Mouse (Mus musculus) fibroblast of lung, adult 2 months (primary cell): Measurements from ENCODE around the gene Ccdc146.
"Not testable (repeated sequence)": the region's sequence is repeated elsewhere in the genome, so short reads cannot be mapped to it uniquely, and the experiment has no call there.

Source experiments
- DNase-seq: peaks from one replicate; pipeline ENCODE4 v3.0.0-alpha.2; 2011; ENCODE audit warnings: low read depth

The Ccdc146 gene

DNA sequence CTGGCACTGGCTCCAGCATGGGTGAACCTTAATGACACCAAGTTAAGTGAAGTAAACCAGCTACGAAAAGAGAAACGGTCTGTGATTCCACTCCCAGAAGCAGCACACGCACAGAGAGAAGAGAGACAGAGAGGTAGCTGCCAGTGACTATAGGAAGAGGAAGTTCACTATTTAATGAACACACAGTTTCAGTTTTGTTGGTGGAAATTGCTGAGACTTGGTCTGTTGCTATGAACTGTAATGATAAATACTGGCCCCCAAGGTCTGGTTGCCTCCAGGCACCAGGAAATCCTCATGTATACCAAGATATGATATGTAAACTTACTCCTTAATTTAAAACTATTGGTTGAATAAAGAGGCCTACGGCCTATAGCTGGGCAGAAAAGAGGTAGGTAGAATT, 38.0 kb downstream of the Ccdc146 start:
- DNase-seq: no peak

DNA sequence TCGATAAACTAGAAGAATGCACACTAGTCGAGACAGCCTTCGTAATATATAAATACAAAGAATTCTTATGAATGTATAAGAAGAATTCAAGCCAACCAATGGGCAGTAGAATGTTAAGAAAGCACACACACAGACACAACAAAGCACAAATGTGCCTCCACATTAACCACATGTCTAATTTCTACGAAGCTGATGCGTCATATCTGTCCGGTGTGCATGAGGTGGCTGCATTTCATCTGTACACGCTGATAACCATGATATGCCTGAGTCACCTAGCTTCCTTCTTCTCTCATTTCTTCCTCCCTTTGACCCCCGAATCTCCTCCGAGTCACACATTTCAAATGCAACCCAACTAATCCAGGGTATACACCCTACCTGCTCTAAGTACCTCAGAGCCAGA, 39.5 kb downstream of the Ccdc146 start:
- no peak for DNase-seq

DNA sequence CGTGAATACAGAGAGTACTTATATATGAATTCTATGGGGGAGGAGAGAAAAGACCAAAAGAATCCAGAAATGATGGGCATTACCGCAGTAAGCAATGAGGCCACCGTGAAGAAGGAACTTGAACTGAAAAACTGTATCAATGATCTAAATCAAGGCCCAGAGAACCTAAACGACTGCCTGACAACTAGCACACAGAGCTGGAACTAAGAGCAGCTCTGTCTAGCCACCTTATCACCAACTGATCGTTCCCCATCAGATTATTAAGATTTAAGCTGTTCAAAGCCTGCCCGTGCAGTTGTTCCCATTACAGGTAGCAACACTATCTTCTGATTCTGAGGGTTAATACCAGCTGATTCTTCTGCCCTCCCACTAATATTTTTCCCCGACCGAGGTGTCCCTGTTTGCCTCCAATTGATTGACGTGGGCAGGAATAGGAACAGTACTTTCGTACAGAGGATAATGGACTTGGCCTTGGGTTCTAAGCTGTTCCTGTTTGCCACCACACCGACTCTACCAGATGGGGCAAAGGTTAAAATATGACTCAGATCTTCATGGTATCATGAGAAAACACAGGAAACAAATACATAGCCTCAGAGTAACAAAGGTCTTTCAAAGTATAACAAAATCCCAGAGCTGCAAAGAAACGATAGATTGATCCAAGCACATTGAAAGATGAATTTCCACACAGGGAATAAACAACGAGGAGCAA, 40.1 kb downstream of the Ccdc146 start:
- DNase-seq: no peak

DNA sequence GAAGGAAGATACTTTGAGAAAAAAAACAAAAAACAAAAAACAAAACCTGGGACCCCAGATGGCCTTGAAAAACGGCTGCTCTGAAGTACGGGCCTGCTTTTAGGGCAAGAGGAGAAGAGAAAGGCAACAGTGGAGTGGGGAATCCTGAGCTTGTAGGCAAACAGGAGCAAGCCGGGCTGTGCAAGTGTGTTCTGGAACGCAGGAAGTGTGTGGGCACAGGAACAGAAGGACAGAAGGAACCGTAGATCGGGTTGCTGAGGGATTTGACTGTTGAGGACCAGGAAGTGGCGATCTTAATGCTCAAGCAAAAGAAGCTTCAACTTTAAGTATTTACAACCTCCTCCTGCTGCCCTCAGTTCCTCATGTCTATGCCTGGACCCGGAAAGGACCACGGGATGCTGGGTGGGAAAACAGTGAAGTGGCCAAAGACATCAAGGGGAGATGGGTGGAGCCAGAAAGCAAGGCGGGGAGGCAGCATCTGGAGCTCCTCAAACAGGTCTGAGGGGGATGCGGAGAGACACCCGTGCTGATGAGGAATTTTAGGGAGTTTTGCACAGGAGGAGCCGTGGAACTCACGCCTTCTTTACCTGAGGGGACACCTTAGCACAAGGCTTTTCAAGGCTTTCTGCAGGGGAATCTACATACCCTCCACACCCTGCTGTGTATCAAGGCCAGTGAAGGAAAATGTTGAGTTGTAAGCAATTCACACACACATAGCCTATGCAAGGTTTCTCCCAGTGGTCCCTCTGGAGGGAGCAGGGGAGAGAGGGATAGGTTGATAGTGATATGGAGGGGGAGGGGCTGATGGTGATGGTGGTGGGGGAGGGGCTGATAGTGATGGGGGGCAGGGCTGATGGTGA, 40.9 kb downstream of the Ccdc146 start:
- DNase-seq: no peak

DNA sequence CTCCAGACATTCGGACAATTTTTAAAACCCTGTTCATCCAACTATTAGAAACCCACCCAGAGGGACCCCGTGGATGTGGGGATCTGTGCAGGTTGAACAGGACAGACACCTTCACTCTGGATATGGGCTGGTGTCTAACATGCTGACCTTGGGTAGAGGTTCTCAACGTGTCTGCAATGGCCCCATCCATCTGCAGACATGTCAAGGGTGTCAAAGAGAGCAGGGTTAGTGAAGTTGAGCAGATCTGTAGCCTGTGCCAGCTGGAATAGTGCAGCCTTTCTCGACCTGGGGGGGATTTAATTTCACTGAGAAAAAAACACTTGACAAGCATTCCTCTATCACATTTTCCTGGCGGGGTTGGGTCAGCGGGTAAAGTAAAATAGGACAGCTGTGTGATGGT, 41.8 kb downstream of the Ccdc146 start:
- DNase-seq: no peak

DNA sequence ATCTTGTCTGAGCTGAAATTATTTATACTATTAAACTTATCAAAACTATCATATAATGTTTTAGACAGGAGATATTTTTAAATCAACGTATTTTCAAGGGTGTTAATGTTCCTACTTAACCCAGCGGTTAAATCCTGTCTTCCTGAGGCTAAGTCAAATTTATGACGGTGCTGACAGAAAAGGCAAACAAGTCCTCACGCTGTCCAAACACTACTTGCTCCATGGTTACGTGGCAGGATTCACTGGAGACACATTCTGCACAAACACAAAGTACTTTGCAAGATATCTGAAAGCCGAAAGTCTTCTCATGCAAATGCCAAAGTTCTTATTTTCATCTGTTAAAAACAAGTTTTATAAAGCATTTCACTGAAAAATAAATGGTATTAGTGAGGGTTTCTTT, 42.5 kb downstream of the Ccdc146 start:
- no peak for DNase-seq

DNA sequence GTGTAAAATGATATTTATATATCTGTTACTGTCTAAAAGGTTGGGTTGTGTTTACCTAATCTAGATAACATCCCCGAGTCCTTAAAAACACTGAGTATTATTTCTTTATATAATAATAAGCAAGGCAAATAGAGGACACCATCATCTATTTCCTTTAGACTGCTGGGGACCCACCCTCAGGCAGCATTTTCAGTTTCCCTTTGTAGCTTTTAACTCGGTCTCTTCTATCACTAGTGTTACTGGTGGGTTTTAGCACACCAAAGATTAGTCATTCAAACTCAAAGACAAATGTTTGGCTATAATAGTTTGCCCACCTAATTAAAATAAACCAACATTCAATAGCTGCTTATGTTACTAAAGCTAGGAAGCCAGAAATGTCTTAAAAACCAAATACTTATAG, 46.1 kb downstream of the Ccdc146 start:
- no peak for DNase-seq

DNA sequence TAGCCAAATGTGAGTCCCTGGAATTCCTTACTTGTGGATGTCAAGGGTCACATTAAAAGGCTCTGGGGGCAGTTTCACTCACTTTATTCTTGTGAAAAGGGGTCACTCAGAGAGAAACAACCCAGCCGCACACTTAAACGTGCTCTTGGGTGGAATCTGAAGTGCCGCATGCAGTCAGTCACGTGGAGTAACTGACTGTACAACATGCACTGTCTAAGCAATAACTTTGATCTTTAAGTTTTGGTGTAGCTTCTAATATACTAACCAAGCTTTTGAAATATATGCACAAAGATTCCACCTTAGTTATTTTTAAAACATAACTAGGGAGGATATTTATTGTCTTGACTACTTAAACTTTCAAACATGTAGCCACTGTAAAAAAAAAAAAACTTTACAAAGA, 47.5 kb downstream of the Ccdc146 start:
- DNase-seq: no peak

DNA sequence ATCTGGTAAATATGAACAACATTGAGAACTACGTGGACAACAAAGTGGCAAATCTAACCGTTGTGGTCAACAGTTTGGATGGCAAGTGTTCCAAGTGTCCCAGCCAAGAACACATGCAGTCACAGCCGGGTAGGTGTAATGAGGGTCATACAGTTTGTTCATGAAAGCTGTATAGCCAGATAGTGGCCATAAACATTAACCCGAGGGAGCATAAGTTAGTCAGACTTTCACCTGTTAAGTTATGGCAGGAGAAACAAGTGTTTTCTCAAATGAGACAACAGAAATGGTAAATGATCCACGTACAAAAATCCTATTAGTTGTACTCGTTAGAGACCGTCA, 51.3 kb downstream of the Ccdc146 start:
- DNase-seq: no peak

DNA sequence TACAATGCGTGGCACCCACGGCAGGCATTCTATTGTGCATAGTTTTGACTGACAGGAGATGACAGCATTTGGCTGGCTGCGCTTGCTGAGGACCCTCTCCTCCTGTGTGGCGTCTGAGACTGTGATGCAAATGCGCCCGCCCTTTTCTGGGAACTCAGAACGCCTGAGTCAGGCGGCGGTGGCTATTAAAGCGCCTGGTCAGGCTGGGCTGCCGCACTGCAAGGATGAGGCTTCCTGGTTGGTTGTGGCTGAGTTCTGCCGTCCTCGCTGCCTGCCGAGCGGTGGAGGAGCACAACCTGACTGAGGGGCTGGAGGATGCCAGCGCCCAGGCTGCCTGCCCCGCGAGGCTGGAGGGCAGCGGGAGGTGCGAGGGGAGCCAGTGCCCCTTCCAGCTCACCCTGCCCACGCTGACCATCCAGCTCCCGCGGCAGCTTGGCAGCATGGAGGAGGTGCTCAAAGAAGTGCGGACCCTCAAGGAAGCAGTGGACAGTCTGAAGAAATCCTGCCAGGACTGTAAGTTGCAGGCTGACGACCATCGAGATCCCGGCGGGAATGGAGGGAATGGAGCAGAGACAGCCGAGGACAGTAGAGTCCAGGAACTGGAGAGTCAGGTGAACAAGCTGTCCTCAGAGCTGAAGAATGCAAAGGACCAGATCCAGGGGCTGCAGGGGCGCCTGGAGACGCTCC, 51.8 kb downstream of the Ccdc146 start, which contains the start of gene Fgl2:
TSS of gene Fgl2 (plus strand) at position 150 of the 687 bp plus-strand sequence.
- DNase-seq: no peak

DNA sequence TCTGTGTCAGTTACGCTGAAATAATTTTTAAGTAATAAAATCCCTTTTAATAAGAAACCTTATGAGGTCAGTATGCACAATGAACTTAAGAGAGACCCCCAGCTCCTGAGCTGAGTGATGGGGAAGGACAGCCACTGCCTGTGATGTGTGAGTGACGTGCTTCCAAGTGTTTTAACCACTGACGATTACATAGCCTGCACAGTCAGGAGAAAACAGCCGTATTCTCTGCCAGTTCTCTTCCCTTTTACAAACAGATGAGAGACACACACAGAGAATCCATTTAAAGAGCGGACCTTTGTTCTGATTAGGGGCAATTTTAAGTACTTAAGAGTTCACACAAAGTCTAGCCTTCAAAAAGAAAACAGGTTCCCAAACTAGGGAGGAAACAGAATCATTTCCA, 52.6 kb downstream of the Ccdc146 start:
- DNase-seq: no peak

DNA sequence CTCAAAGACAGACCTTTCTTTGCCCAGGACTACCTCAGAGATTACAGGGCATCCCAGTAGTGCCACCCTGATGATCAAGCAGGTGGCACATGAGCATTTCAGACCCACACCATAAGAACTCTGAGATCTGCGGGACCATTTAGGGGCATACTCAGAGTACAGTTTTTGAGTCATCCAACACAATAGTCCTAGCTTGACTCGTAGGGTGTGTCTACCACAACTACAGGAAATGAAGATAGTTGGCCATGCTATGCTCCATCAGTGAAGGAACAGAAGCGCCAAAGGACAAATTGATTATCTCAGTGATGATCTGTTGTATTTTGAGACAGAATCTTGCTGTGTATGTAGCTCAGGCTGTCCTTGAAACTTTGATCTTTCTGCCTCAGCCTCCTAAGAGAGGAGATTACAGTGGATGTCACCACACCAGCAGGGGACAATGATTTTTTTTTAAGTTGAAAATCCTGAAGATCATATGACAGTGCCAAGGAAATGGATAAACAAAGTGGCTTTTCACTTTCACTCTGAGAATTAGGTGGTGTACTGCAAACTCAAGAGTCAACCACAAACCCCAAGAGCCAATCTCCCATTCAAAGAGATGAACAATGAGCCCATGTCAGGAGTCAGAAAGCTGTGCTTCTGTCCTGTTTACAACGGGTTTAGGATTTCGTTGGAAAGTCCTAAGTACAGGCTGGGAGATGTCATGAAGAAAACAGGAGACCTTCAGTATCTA, 54.1 kb downstream of the Ccdc146 start:
- DNase-seq: no peak

DNA sequence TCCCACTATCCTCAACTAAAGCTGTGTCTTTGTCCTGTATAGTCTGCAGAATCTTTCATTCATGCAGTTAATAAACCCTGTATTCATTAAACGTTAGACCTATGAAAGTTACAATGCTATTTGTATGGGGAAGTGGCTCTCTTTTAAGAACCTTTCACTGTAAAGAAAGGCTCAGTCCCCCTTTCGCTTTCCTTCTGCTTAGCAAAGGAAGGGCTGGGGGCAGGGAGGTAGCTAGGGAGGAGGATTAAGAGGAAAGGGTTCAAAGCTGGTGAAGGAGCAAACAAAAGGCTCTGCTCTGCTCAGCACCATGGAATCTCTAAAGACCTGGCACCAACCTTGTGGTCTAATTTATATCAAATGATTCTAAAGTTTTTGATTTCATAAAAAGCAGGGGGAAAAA, 57.0 kb downstream of the Ccdc146 start:
- no peak for DNase-seq

DNA sequence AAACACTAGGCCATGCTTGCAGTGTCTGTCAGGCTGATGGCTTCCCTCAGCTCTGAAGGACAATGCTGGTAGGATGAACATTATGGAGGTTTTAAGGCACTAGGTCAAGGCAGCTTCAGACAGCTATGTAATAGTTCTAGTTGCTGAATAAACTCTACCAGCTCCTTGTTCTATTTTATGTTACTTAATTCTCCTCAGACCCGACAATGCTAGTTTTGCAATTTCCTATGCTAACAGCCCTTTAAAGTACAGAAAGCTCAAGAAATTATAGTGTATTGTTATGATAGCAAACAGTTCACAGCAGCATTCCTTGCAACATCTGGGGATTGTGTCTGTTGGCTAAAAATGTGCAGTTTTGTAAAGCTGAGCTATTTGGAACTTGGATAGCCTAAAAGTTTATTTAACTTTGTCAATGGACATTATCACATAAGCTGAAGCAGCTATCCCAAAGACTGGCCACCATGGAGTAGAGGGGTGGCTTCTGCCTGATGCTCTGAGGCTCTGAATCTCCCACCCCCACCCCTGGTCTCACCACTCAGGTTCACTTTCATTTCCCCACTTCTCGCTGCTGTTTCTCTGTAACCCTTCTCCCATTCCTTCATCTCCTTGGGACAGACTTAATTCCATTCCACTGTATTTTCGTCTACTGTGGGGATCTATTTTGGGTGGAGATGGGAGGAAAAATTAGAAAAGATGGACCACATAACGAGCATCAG, 58.0 kb downstream of the Ccdc146 start:
- no peak for DNase-seq

DNA sequence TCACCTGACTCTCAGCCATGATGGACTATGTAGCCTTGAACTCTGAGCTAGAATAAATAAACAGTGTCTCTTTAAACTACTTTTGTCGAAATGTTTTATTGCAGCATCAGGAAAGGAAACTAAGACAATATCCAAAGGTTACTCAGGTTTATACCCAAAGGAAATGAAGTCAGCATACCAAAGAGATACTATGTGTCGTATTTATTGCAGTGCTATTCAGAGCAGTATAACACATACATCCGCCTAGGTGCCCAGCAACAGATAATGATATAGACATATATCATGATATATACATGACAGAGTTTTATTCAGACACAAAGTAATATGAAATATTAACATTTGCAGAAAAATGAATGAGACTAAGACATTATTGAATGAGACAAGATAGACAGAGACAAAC, 61.1 kb downstream of the Ccdc146 start:
- no peak for DNase-seq

DNA sequence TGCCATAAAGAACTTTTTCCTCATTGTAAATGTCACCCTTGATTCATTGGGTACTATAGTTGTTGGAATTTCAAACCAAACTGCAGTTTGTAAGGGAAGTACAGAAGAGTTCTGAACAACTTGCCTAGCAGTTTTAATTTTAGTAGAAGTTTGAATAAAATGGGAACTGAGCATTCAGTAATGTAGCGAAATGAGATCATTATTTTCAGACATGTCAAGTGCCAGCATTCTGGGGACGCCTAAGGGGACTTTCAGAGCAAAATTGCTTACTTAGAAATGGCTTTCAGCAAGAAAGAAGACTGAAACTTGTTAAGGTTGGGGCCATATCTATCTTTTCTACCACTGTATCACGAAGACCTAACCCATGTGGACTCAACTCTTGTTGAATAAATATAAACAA, 65.8 kb downstream of the Ccdc146 start:
- DNase-seq: no peak

DNA sequence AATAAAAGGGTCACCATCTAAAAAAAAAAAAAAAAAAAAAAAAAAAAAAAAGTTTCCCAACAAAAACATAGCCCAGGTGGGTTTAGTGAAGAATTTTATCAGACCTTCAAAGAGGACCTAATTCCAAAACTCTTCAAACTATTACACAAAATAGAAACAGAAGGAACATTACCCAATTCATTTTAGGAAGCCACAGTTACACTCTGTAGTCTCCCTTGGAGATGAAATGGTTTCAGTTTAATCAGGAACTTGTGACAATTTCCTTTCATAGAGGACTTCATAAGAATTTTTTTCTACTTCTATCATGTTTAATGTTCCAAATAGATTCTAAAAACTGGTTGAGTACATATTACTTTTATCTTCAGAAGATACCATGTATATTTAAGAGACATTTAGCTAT, 72.8 kb downstream of the Ccdc146 start:
- no peak for DNase-seq

DNA sequence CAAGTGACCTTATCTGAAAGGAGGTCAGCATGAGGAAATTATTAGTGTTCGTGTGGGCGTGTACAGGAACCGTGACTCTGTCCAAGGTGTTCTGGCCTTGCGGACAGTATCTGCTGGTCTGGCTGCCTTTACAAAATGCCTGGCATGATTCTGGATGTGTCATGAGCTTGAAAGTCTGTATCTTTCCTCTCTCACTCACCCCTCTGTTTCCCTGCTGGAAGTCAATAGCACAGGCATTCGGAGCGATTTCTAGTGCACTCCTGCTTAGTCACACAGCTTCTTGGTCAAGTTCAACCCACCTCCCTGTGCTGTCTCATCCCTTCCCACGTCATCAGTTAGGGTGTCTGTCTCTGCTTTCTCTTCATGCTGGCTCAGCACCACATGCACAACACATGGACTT, 76.1 kb downstream of the Ccdc146 start:
- peak; percentile 82 for DNase-seq

DNA sequence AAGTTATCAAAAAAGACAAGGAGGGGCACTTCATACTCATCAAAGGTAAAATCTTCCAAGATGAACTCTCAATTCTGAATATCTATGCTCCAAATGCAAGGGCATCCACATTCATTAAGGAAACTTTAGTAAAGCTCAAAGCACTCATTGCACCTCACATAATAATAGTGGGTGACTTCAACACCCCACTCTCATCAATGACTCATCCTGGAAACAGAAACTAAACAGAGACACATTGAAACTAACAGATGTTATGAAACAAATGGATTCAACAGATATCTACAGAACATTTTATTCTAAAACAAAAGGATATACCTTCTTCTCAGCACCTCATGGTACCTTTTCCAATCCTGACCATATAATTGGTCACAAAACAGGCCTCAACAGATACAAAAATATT, 82.2 kb downstream of the Ccdc146 start:
- DNase-seq: not testable (repeated sequence)

DNA sequence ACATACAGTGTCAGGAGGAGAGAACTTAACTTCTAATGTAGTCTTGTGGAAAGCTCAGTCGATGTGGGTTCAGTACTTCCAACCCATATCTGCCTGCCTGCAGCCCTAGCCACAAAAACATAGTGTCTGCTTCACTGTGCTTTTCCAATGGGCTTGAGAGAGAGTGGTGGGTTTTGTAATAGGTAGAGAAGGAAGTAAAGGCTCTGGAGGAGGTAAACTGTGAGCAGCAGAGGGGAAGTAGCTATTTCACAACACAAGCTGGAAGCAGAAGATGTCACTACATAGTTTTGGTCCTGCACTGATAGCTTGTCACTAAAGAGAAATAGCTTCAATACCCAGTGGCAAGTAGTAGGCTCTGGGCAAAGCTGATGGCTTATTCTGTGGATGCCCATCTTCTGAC, 92.4 kb downstream of the Ccdc146 start:
- DNase-seq: no peak

DNA sequence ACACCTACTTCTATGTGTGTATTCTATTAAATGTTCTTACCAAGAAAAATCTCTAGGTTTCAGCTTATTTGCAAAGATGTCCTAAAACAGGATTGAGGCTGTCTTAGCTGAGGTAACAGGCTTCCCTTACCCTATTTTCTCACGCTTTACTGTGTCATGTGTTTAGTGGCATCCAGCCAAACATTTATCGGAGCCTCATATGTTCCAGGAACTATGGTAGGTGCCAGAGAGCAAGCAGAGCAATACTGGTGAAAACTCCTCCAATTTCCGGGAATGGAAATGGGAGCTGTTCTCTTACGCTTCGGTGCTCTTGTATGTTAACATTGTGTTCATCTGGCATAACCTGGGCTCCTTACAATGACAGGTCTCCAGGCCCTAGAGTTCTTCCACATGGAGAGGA, 92.8 kb downstream of the Ccdc146 start:
- no peak for DNase-seq
